Mouse (Mus musculus): Measurements from ENCODE around the gene Creg1. TPM values are rescaled to one million over a fixed set of nuclear protein-coding genes. Genes with fewer than 3 reads are reported as not detected.
"Not testable (repeated sequence)": the region's sequence is repeated elsewhere in the genome, so short reads cannot be mapped to it uniquely, and the experiment has no call there.

Creg1 gene
- polyA plus RNA-seq, 1 experiment from 2014 or later, result 89.9 TPM

DNA sequence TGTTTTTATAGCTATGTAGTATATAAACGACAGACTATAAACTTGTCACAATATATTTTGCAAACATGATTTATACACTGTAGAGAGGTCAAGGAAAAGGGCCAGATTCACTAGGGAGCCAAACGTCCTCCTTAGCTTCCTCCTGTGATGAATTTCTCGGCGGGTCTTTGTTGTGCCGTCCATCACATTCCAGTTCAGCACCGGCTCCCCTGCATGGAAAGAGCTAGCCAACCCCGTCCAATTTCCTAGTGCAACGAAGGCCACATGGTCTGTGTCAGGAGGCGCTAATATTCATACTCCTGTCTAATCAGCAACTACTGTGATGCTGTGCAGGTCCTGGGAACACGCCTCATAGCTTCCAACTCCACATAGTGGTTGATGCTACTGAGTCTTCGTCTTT is 15.5 kb upstream of the Creg1 start:
- TF ChIP-seq CTCF (IDR thresholded peaks at IDR 0.05; ENCODE audit: low read depth), result no peak
- WGBS, result 8% methylated on average over 11 of the region's 11 CpGs
- Histone ChIP-seq H3K4me1 (replicated peaks; ENCODE audit: insufficient read depth, low read length) (0 out of 2 replicates have a peak, but pooled peaks cover 3% of the 10 kb centered on the region), H3K27ac (no peak overlapping the region), H3K9me3 (replicated peaks; ENCODE audit: low read length) (no peaks in the 10 kb centered on the region), H3K4me3 (replicated peaks; ENCODE audit: low read depth, low read length) (no peak overlapping the region), H3K36me3 (ENCODE audit: insufficient read depth, low read length) (no peaks in the 10 kb centered on the region), H3K4me2 (ENCODE audit: low read length) (no peak overlapping the region), H3K9ac (ENCODE audit: low read depth, low read length) (no peak overlapping the region), H3K27me3 (ENCODE audit: insufficient read depth, low read length) (no peaks in the 10 kb centered on the region)
- ATAC-seq (replicated peaks; ENCODE audit: low FRiP score, low read depth) (peak; percentile 91), DNase-seq (ENCODE audit: low spot score) (peak; percentile 93)

DNA sequence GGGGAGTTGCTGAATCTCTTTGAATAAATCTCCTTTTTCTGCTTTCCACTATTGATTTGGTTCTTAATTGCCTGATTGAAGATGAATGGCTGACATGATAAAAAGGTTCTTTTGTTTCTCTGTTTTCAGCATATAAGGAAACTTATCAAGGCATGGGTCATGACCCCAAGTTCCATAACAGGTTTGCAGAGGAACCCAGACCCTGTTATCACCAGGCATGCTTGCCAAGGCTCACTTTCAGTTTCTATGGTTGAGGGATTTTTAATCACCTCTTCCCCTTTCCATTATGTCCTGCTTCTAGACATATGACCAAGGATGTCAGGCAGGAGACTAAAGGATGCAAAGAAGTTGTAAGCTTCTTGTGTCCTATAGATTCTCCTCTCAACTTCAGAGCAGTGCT is 12.4 kb upstream of the Creg1 start:
- Histone ChIP-seq H3K9ac (ENCODE audit: low read depth, low read length) (no peak overlapping the region), H3K27me3 (ENCODE audit: insufficient read depth, low read length) (no peaks in the 10 kb centered on the region), H3K36me3 (ENCODE audit: insufficient read depth, low read length) (no peaks in the 10 kb centered on the region), H3K4me3 (replicated peaks; ENCODE audit: low read depth, low read length) (no peak overlapping the region), H3K4me1 (replicated peaks; ENCODE audit: insufficient read depth, low read length) (0 out of 2 replicates have a peak, but pooled peaks cover 3% of the 10 kb centered on the region), H3K27ac (no peak overlapping the region), H3K9me3 (replicated peaks; ENCODE audit: low read length) (no peaks in the 10 kb centered on the region), H3K4me2 (ENCODE audit: low read length) (no peak overlapping the region)
- ATAC-seq (replicated peaks; ENCODE audit: low FRiP score, low read depth), result no peak
- DNase-seq (ENCODE audit: low spot score), result no peak
- no peak for TF ChIP-seq CTCF (IDR thresholded peaks at IDR 0.05; ENCODE audit: low read depth)

DNA sequence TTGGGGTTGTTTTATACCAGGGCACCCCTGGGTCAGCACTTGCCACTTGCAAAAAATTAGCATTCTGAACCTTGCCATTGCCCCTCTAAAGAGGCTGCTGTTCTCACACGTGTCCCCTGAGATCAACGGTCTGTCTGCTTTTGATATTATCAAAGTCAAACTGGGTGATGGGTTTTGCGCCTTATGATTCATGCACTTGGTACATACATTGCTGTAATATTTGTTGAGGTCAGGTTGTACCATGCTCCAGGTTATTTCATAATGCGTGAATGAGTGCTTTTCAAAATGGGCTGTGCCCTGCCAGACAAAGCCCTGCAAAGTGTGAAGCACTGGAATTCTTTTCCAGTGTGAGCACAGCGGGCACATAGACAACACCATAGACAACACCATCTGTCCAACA is 11.7 kb upstream of the Creg1 start:
- no peaks in the 10 kb centered on the region for H3K27me3 ChIP-seq (ENCODE audit: insufficient read depth, low read length)
- no peak for TF ChIP-seq CTCF (IDR thresholded peaks at IDR 0.05; ENCODE audit: low read depth)
- H3K4me1 ChIP-seq (replicated peaks; ENCODE audit: insufficient read depth, low read length), result 0 out of 2 replicates have a peak, but pooled peaks cover 3% of the 10 kb centered on the region
- no peak overlapping the region for H3K4me2 ChIP-seq (ENCODE audit: low read length)
- no peak overlapping the region for H3K4me3 ChIP-seq (replicated peaks; ENCODE audit: low read depth, low read length)
- WGBS, result 84% methylated on average over 5 of the region's 5 CpGs
- H3K27ac ChIP-seq, result no peak overlapping the region
- DNase-seq (ENCODE audit: low spot score), result no peak
- no peaks in the 10 kb centered on the region for H3K9me3 ChIP-seq (replicated peaks; ENCODE audit: low read length)
- no peak overlapping the region for H3K9ac ChIP-seq (ENCODE audit: low read depth, low read length)
- no peaks in the 10 kb centered on the region for H3K36me3 ChIP-seq (ENCODE audit: insufficient read depth, low read length)
- no peak for ATAC-seq (replicated peaks; ENCODE audit: low FRiP score, low read depth)

- no peak overlapping the region for H3K4me3 ChIP-seq (replicated peaks; ENCODE audit: low read depth, low read length)
- ATAC-seq (replicated peaks; ENCODE audit: low FRiP score, low read depth) (no peak), DNase-seq (ENCODE audit: low spot score) (no peak)
- TF ChIP-seq CTCF (IDR thresholded peaks at IDR 0.05; ENCODE audit: low read depth), result no peak
- WGBS, result 65% methylated on average over 6 of the region's 6 CpGs
- no peaks in the 10 kb centered on the region for H3K36me3 ChIP-seq (ENCODE audit: insufficient read depth, low read length)
- no peak overlapping the region for H3K4me2 ChIP-seq (ENCODE audit: low read length)
- H3K27me3 ChIP-seq (ENCODE audit: insufficient read depth, low read length), result no peaks in the 10 kb centered on the region
- H3K27ac ChIP-seq, result no peak overlapping the region
- H3K9me3 ChIP-seq (replicated peaks; ENCODE audit: low read length), result no peaks in the 10 kb centered on the region
- H3K9ac ChIP-seq (ENCODE audit: low read depth, low read length), result no peak overlapping the region
- H3K4me1 ChIP-seq (replicated peaks; ENCODE audit: insufficient read depth, low read length), result no peaks in the 10 kb centered on the region
Observed at GRCm38 (mm10) chr1:165754205-165754604, 9.3 kb upstream of the Creg1 start.

DNA sequence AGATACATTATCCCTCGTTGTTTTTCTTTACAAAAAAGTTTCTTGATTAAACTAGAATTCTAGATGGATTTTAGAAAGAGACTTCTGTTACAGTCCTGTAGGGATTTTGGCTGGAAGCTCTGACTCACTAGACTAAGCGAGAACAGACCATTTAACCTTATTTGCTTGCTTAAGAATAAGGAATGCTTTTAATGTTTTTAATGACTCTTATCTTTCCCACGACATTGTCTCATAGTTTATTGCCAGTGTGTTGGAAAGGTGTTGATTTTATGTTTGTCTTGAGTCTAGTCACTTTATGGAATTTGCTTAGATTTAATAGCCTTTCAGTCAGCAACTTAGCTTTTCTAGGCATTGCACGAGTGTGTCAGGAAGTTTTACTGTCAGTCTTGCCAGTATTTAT is 8.4 kb upstream of the Creg1 start:
- Histone ChIP-seq H3K4me3 (replicated peaks; ENCODE audit: low read depth, low read length) (no peak overlapping the region), H3K27ac (no peak overlapping the region), H3K36me3 (ENCODE audit: insufficient read depth, low read length) (no peaks in the 10 kb centered on the region), H3K4me2 (ENCODE audit: low read length) (no peak overlapping the region), H3K9me3 (replicated peaks; ENCODE audit: low read length) (no peaks in the 10 kb centered on the region), H3K4me1 (replicated peaks; ENCODE audit: insufficient read depth, low read length) (no peaks in the 10 kb centered on the region), H3K27me3 (ENCODE audit: insufficient read depth, low read length) (no peaks in the 10 kb centered on the region), H3K9ac (ENCODE audit: low read depth, low read length) (no peak overlapping the region)
- WGBS, result 23% methylated on average over 4 of the region's 4 CpGs
- ATAC-seq (replicated peaks; ENCODE audit: low FRiP score, low read depth) (no peak), DNase-seq (ENCODE audit: low spot score) (peak; percentile 76)
- no peak for TF ChIP-seq CTCF (IDR thresholded peaks at IDR 0.05; ENCODE audit: low read depth)

DNA sequence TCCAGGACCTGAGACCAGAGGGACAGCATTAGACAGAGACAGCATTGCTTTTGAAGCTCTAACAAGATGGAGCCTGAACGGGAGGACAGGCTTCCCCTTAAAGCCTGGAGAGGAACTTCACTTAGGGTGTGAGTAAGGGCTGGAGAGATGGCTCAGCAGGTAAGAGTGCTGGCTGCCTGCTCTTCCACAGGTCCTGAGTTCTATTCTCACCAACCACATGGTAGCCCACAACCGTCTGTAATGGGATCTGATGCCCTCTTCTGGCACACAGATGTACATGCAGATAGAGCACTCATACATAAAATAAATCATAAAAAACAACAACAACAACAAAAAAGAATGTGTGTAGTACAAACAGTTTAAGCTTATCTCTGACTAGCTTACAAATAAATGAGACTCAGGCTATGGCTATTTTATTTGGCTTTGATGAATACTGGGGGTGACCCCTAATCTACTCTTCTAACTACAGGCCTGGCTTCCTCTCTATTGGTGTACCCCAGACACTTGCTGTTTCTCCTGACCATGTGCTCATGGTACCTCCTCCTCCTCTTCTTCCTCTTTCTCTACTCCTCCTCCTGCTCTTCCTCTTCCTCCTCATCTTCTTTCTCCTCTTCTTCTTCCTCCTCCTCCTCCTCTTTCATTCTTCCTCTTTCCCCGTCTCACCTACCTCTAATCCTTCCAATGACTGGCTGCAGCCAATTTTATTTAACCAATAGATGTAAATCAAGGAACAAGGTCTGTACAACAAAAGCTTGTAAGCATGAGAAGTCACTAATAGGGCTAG is 1.8 kb upstream of the Creg1 start:
- no peak overlapping the region for H3K4me2 ChIP-seq (ENCODE audit: low read length)
- no peaks in the 10 kb centered on the region for H3K27me3 ChIP-seq (ENCODE audit: insufficient read depth, low read length)
- TF ChIP-seq CTCF (IDR thresholded peaks at IDR 0.05; ENCODE audit: low read depth), result peak; percentile 21; the same call in 1 of the 2 replicates
- no peak for ATAC-seq (replicated peaks; ENCODE audit: low FRiP score, low read depth)
- H3K4me3 ChIP-seq (replicated peaks; ENCODE audit: low read depth, low read length), result no peak overlapping the region
- 89% methylated on average over 3 of the region's 3 CpGs for WGBS
- H3K9me3 ChIP-seq (replicated peaks; ENCODE audit: low read length), result no peaks in the 10 kb centered on the region
- no peaks in the 10 kb centered on the region for H3K36me3 ChIP-seq (ENCODE audit: insufficient read depth, low read length)
- DNase-seq (ENCODE audit: low spot score), result no peak
- peaks cover 8% of the 10 kb centered on the region; the same call in 1 of the 2 replicates for H3K4me1 ChIP-seq (replicated peaks; ENCODE audit: insufficient read depth, low read length)
- H3K27ac ChIP-seq, result no peak overlapping the region
- H3K9ac ChIP-seq (ENCODE audit: low read depth, low read length), result no peak overlapping the region

DNA sequence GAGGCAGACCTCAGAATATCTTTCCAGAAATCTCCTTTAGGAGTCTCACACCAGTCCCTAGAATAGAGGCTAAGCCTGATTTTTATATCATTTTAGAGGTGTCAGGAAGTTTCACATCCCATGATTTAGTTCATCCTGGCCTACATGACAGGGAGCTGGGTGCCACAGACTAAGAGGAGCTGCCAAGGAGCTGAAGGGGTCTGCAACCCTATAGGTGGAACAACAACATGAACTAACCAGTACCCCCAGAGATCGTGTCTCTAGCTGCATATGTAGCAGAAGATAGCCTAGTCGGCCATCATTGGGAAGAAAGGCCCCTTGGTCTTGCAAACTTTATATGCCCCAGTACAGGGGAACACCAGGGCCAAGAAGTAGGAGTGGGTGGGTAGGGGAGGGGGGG is 1.0 kb upstream of the Creg1 start:
- not testable (repeated sequence) for H3K4me3 ChIP-seq (replicated peaks; ENCODE audit: low read depth, low read length); DNase-seq (ENCODE audit: low spot score); H3K27ac ChIP-seq; H3K4me1 ChIP-seq (replicated peaks; ENCODE audit: insufficient read depth, low read length); H3K4me2 ChIP-seq (ENCODE audit: low read length); H3K9ac ChIP-seq (ENCODE audit: low read depth, low read length); ATAC-seq (replicated peaks; ENCODE audit: low FRiP score, low read depth); H3K9me3 ChIP-seq (replicated peaks; ENCODE audit: low read length); H3K36me3 ChIP-seq (ENCODE audit: insufficient read depth, low read length); H3K27me3 ChIP-seq (ENCODE audit: insufficient read depth, low read length)
- WGBS, result 64% methylated on average over 2 of the region's 2 CpGs
